Mouse (Mus musculus): ENCODE measurements at regions not wholly inside any gene's neighbourhood (a gene's known extent, or its start where the extent isn't known, plus 50 kb on each side); places are given as distances from the start of the nearest gene placed in this dataset.

GRCm38 (mm10) chr13:52048777-52049176 lies 202.3 kb downstream of the Gadd45g start:
- no peak for TF ChIP-seq EP300 (optimal IDR thresholded peaks at IDR 0.05)
- no peak for TF ChIP-seq CTCF (IDR thresholded peaks at IDR 0.05; ENCODE audit: low read depth)
